Mouse (Mus musculus): Measurements from ENCODE around the gene Myh6. TPM values are rescaled to one million over a fixed set of nuclear protein-coding genes. Genes with fewer than 3 reads are reported as not detected.
"Not testable (repeated sequence)": the region's sequence is repeated elsewhere in the genome, so short reads cannot be mapped to it uniquely, and the experiment has no call there.

Gene Myh6
- not detected for polyA plus RNA-seq (2017; shearing (Covaris generic))

GRCm38 (mm10) chr14:54966320-54966977 is at the start of gene Myh6:
TSS of gene Myh6 (minus strand) at chr14:54966927.
- no peak for ATAC-seq

DNA sequence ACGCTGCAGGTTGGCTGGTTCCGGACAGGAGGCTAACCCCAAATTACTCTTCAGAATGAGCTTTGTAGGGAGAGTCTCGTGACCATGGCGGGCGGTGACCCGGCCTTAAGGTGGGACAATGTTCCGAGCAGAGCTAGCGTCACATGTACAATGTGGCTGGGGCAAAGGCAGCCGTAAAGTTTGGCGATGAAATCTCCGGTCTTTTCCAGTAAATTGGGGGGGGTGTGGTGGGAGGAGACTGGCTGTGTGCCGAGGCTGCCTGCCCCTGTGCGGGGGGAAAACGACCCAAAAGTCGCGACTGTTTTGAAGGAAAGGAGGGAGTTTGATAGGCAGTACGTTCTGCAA is 49.0 kb upstream of the Myh6 start:
- no peak for ATAC-seq

- ATAC-seq = peak; percentile 92
These were observed 48.5 kb upstream of the Myh6 start, which contains the start of gene Ngdn for GRCm38 (mm10) chr14:55014991-55015766. TSS of gene Ngdn (plus strand) at chr14:55015454.

- peak; percentile 6 for ATAC-seq
These were observed 47.9 kb upstream of the Myh6 start for GRCm38 (mm10) chr14:55014591-55014990.

GRCm38 (mm10) chr14:55011116-55011515 is 44.4 kb upstream of the Myh6 start:
- ATAC-seq = no peak

- no peak for ATAC-seq
These were observed 41.7 kb upstream of the Myh6 start for GRCm38 (mm10) chr14:55008417-55008816.

- ATAC-seq = no peak
These were observed 40.6 kb upstream of the Myh6 start for GRCm38 (mm10) chr14:55007120-55007908.

DNA sequence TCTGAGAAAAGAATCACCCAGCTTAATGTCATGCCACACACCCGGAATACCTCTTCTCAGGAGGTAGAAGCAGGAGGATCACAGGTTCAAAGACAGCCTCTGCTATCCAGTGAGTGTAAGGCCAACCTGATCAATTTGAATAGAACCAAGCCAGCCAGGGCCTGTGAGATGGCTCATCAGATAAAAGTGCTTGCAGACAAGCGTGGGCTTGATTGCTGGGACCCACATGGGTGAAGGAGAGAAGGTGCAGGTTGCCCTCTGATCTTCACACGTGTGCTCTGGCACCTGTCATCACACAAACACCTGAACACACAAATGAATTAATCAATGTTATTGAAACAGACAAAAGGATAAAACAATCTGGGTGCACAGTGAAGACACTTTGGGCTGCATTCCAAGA is 39.8 kb upstream of the Myh6 start:
- no peak for ATAC-seq

DNA sequence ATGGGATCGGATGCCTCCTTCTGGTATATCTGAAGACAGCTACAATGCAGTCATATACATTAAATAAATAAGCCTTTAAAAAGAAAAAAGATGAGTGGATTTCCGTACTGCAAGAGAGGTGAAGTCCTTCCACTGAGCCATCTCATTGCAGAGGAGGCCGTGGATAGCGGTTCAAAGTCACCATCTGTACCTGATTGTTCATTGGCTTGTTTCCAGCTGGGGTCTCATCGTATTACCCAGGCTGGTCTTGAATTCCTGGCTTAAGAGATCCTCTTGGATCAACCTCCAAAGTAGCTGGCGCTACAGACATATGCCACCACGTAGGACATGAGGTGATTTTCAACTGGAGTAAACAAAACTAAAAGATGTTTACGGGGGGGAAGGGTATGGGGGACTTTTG is 39.2 kb upstream of the Myh6 start:
- no peak for ATAC-seq

DNA sequence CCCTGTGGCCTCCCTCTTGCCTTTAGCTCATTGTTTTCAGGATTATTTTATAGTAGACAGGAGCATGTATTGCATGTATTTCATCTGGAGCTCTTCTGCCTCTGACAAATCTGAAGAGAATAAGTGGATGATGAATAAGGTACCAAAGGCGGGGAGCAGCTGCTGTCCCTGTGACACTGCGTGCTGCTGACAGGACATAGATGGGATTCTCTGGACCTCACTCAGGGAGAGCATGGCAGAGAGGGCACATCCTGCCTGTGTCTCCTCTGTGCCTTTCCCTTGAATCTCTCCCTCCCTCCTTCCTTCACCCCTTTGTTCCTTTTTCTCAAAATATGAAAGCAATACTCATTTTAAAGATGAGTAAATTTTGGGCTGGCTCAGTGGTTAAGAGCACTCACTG is 38.8 kb upstream of the Myh6 start:
- no peak for ATAC-seq

DNA sequence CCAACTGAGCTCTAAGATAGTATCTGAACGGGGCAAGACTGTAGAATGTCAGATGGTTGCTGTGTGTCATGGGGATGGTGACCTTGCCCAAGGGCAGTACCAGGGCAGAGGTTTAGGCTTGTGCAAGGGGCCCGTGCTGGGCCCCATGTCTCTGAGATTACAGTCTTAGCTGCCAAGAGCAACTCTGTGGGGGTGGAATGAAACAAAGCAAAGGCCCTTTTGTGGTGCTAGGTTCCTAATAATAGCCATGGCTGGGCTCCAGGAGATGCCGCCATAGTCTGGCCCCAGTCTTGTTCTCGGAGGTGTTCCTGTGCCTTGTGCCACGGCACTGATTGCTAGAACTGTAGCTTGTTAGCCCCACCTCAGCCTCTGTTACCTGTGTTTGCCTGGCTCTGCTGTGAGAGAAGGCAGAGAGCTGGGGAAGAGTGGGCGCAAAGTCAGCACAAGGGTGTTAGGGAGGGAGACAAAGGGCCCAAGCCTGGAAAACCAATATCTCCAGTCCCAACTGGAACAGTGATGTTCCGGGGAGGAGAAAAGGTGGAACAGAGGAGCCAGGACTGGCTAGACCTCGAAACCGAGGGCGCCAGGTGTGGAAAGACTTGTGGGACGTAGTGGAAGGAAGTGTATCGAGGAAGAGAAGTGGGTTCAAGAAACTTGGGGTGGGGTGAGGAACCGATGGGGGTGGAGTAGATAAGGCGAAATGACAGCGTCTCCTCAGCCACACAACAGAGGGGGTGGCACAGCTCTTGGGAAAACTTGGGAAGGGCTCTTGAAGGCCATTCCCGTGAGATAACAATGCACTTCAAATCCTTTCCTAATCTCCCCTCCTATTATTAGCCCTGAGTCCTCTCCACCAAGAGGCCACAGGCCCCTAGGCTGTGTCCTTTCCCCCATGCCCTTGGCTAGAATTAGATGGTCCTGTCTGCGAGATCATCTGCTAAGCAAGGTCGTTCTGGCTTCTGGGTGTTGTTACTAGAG is 37.4 kb upstream of the Myh6 start:
- no peak for ATAC-seq

DNA sequence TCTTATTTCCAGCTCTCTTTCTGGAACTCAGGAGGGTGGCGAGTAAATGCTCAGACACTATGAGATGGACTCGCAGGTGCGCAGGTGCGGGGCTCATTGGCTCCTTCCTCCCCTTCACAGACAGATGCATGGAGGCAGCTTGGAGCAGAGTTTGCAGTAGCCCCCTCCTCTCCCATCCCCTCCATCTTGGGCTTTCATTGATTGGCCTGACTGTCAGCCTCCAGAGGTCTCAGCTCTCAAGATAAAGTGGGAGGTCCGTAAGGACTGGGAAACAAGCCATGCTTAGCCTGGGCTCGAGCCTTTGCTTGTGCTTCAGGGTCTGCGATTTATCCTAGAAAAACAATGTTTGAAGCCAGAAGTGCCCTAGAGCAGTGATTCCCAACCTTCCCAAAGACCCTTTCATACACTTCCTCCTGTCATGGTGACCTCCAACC is 36.0 kb upstream of the Myh6 start:
- ATAC-seq = no peak

GRCm38 (mm10) chr14:55001938-55002686 is 35.4 kb upstream of the Myh6 start:
- no peak for ATAC-seq

DNA sequence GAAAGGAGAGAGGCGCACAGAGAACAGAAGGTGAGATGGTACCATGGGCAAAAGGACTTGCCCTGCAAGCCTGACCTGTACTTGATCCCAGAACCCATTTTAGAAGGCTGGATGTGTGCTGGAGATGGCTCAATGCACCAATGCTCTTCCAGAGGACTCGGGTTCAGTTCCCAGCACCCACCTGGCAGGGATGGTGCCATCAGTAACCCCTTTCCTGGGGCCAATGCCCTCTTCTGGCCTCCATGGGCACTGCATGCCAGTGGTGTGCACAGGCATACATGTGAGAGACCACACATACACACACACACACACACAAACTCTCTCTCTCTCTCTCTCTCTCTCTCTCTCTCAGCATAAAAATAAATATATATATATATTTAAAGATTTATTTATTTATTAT is 34.7 kb upstream of the Myh6 start:
- ATAC-seq = no peak

GRCm38 (mm10) chr14:55000814-55001213 is 34.1 kb upstream of the Myh6 start:
- ATAC-seq = no peak

DNA sequence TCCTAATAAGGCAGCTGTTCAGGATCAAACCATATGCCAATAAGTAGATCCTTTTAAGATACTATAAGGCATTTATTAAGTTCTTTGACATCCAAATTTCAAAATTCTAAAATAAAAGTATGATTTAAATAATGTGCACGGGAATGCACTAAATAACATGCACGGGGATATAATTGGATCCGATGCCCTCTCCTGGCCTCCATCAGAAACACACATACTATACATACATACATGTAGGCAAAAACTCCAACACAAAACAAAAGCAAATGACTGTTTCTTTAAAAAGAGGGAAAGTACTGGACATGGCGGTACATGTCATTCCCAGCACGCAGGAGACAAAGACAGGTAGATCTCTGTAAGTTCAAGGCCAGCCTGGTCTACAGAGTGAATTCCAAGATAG is 33.1 kb upstream of the Myh6 start:
- ATAC-seq = not testable (repeated sequence)

DNA sequence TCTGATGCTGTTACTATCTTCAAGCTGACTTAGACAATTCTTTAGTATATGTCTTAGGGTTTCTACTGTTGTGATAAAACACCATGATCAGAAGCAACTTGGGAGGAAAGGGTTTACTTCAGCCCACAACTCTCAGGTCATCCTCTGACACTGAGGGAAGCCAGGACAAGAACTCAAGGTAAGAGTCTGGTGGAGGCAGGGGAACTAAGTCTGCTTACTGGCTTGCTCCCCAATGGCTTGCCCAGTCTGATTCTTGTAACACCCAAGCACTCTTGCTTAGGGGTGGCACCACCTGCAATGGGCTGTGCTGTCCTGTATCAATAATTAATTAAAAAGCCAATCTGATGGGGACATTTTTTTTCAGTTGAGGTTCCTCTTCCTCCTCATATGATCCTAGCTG is 32.0 kb upstream of the Myh6 start:
- no peak for ATAC-seq

- ATAC-seq = no peak
These were observed 30.6 kb upstream of the Myh6 start for GRCm38 (mm10) chr14:54997297-54997696.

GRCm38 (mm10) chr14:54996793-54997192 is 30.1 kb upstream of the Myh6 start:
- ATAC-seq = no peak

- ATAC-seq = no peak
These were observed 28.9 kb upstream of the Myh6 start for GRCm38 (mm10) chr14:54995457-54996138.

- no peak for ATAC-seq
These were observed 28.1 kb upstream of the Myh6 start for GRCm38 (mm10) chr14:54994869-54995186.

Measured in inflammation-experienced regulatory T-cells, adult 6 months (primary cell).